Mouse (Mus musculus) skeletal muscle tissue, adult 2 months (tissue): ENCODE results near the gene Sfr1.

Experiments
- DNase-seq: peaks from one replicate; pipeline ENCODE4 v3.0.0-alpha.2; 2012; ENCODE audit warnings: low read depth, low spot score

Gene Sfr1

GRCm38 (mm10) chr19:47731071-47731881 is at the start of gene Sfr1:
TSS of gene Sfr1 (plus strand) at chr19:47731682.
- DNase-seq: peak; percentile 98

- no peak for DNase-seq
These were observed 41.9 kb upstream of the Sfr1 start for GRCm38 (mm10) chr19:47689592-47689991.

- no peak for DNase-seq
These were observed 39.5 kb upstream of the Sfr1 start, which contains the start of gene Col17a1 for GRCm38 (mm10) chr19:47691994-47692393. TSS of gene Col17a1 (minus strand) at chr19:47692094.

- no peak for DNase-seq
These were observed 35.8 kb upstream of the Sfr1 start for GRCm38 (mm10) chr19:47695725-47696124.

- no peak for DNase-seq
These were observed 35.1 kb upstream of the Sfr1 start for GRCm38 (mm10) chr19:47696411-47696810.

GRCm38 (mm10) chr19:47697067-47697466 is 34.4 kb upstream of the Sfr1 start:
- no peak for DNase-seq

GRCm38 (mm10) chr19:47698266-47698665 is 33.2 kb upstream of the Sfr1 start:
- DNase-seq: no peak

GRCm38 (mm10) chr19:47699743-47700142 is 31.7 kb upstream of the Sfr1 start:
- peak; percentile 9 for DNase-seq

GRCm38 (mm10) chr19:47700509-47700908 is 31.0 kb upstream of the Sfr1 start:
- DNase-seq: no peak

- no peak for DNase-seq
These were observed 26.3 kb upstream of the Sfr1 start for GRCm38 (mm10) chr19:47705080-47705771.

- DNase-seq: no peak
These were observed 25.6 kb upstream of the Sfr1 start for GRCm38 (mm10) chr19:47705772-47706309.

GRCm38 (mm10) chr19:47710376-47710775 is 21.1 kb upstream of the Sfr1 start:
- peak; percentile 54 for DNase-seq

- no peak for DNase-seq
These were observed 18.0 kb upstream of the Sfr1 start for GRCm38 (mm10) chr19:47713457-47713856.

GRCm38 (mm10) chr19:47716144-47716543 is 15.3 kb upstream of the Sfr1 start:
- no peak for DNase-seq

GRCm38 (mm10) chr19:47719147-47719546 is 12.3 kb upstream of the Sfr1 start:
- no peak for DNase-seq

GRCm38 (mm10) chr19:47722471-47722870 is 9.0 kb upstream of the Sfr1 start:
- no peak for DNase-seq

- DNase-seq: no peak
These were observed 6.6 kb upstream of the Sfr1 start for GRCm38 (mm10) chr19:47724903-47725302.

GRCm38 (mm10) chr19:47725643-47726140 is 5.8 kb upstream of the Sfr1 start:
- no peak for DNase-seq

GRCm38 (mm10) chr19:47730691-47731070 is 801 bp upstream of the Sfr1 start:
- DNase-seq: peak; percentile 85

GRCm38 (mm10) chr19:47731931-47732330 is 449 bp downstream of the Sfr1 start:
- peak; percentile 60 for DNase-seq

GRCm38 (mm10) chr19:47747072-47747471 is 15.6 kb downstream of the Sfr1 start:
- no peak for DNase-seq

GRCm38 (mm10) chr19:47748950-47749349 is 17.5 kb downstream of the Sfr1 start:
- no peak for DNase-seq
